Mouse (Mus musculus): ENCODE measurements at regions not wholly inside any gene's neighbourhood (a gene's known extent, or its start where the extent isn't known, plus 50 kb on each side); places are given as distances from the start of the nearest gene placed in this dataset.

- Histone ChIP-seq H3K4me1 (ENCODE audit: control insufficient read depth, insufficient read depth, low read length) (peaks cover 18% of the 10 kb centered on the region), H3K27ac (replicated peaks; ENCODE audit: low read depth, low read length) (no peak overlapping the region), H3K4me3 (replicated peaks; ENCODE audit: low read length) (no peak overlapping the region), H3K27me3 (ENCODE audit: control insufficient read depth, insufficient read depth, low read length) (no peaks in the 10 kb centered on the region), H3K9ac (ENCODE audit: low read depth, low read length, severe bottlenecking) (no peak overlapping the region), H3K9me3 (ENCODE audit: control insufficient read depth, low read length) (no peaks in the 10 kb centered on the region), H3K36me3 (ENCODE audit: control insufficient read depth, insufficient read depth, low read length) (no peaks in the 10 kb centered on the region), H3K4me2 (replicated peaks; ENCODE audit: low read depth, low read length, severe bottlenecking) (no peak overlapping the region)
- TF ChIP-seq POLR2A (IDR thresholded peaks at IDR 0.05; ENCODE audit: borderline replicate concordance, extremely low read depth, insufficient read depth, insufficient read length) = no peak
- 56% methylated on average over 7 of the region's 7 CpGs for WGBS
- DNase-seq (ENCODE audit: low spot score) = no peak
- no peak for ATAC-seq (ENCODE audit: low FRiP score, low read depth)
Observed at GRCm38 (mm10) chr12:26886635-26887014, 417.6 kb downstream of the Cmpk2 start.

GRCm38 (mm10) chr12:26885831-26886634 lies 417.0 kb downstream of the Cmpk2 start:
- Histone ChIP-seq H3K27ac (replicated peaks; ENCODE audit: low read depth, low read length) (no peak overlapping the region), H3K36me3 (ENCODE audit: control insufficient read depth, insufficient read depth, low read length) (no peaks in the 10 kb centered on the region), H3K9ac (ENCODE audit: low read depth, low read length, severe bottlenecking) (no peak overlapping the region; the same call in 1 of the 2 replicates), H3K4me2 (replicated peaks; ENCODE audit: low read depth, low read length, severe bottlenecking) (no peak overlapping the region), H3K9me3 (ENCODE audit: control insufficient read depth, low read length) (no peaks in the 10 kb centered on the region), H3K4me1 (ENCODE audit: control insufficient read depth, insufficient read depth, low read length) (peaks cover 16% of the 10 kb centered on the region), H3K27me3 (ENCODE audit: control insufficient read depth, insufficient read depth, low read length) (no peaks in the 10 kb centered on the region), H3K4me3 (replicated peaks; ENCODE audit: low read length) (no peak overlapping the region)
- DNase-seq (ENCODE audit: low spot score) = no peak
- no peak for TF ChIP-seq POLR2A (IDR thresholded peaks at IDR 0.05; ENCODE audit: borderline replicate concordance, extremely low read depth, insufficient read depth, insufficient read length)
- ATAC-seq (ENCODE audit: low FRiP score, low read depth) = no peak
- 22% methylated on average over 12 of the region's 12 CpGs for WGBS

GRCm38 (mm10) chr12:26885083-26885482 lies 416.1 kb downstream of the Cmpk2 start:
- WGBS = 63% methylated on average over 3 of the region's 3 CpGs
- Histone ChIP-seq H3K36me3 (ENCODE audit: control insufficient read depth, insufficient read depth, low read length) (no peaks in the 10 kb centered on the region), H3K9ac (ENCODE audit: low read depth, low read length, severe bottlenecking) (no peak overlapping the region), H3K27me3 (ENCODE audit: control insufficient read depth, insufficient read depth, low read length) (no peaks in the 10 kb centered on the region), H3K9me3 (ENCODE audit: control insufficient read depth, low read length) (no peaks in the 10 kb centered on the region), H3K4me3 (replicated peaks; ENCODE audit: low read length) (no peak overlapping the region), H3K27ac (replicated peaks; ENCODE audit: low read depth, low read length) (no peak overlapping the region), H3K4me1 (ENCODE audit: control insufficient read depth, insufficient read depth, low read length) (peaks cover 13% of the 10 kb centered on the region), H3K4me2 (replicated peaks; ENCODE audit: low read depth, low read length, severe bottlenecking) (no peak overlapping the region)
- DNase-seq (ENCODE audit: low spot score) = no peak
- TF ChIP-seq POLR2A (IDR thresholded peaks at IDR 0.05; ENCODE audit: borderline replicate concordance, extremely low read depth, insufficient read depth, insufficient read length) = no peak
- no peak for ATAC-seq (ENCODE audit: low FRiP score, low read depth)

GRCm38 (mm10) chr12:26884156-26884555 lies 415.2 kb downstream of the Cmpk2 start:
- peaks cover 13% of the 10 kb centered on the region for H3K4me1 ChIP-seq (ENCODE audit: control insufficient read depth, insufficient read depth, low read length)
- H3K4me2 ChIP-seq (replicated peaks; ENCODE audit: low read depth, low read length, severe bottlenecking) = no peak overlapping the region

GRCm38 (mm10) chr12:26877691-26878121 lies 408.7 kb downstream of the Cmpk2 start:
- no peak for TF ChIP-seq POLR2A (IDR thresholded peaks at IDR 0.05; ENCODE audit: borderline replicate concordance, extremely low read depth, insufficient read depth, insufficient read length)
- Histone ChIP-seq H3K4me3 (replicated peaks; ENCODE audit: low read length) (no peak overlapping the region), H3K36me3 (ENCODE audit: control insufficient read depth, insufficient read depth, low read length) (no peaks in the 10 kb centered on the region), H3K9ac (ENCODE audit: low read depth, low read length, severe bottlenecking) (no peak overlapping the region), H3K27ac (replicated peaks; ENCODE audit: low read depth, low read length) (no peak overlapping the region), H3K4me2 (replicated peaks; ENCODE audit: low read depth, low read length, severe bottlenecking) (no peak overlapping the region), H3K9me3 (ENCODE audit: control insufficient read depth, low read length) (no peaks in the 10 kb centered on the region), H3K27me3 (ENCODE audit: control insufficient read depth, insufficient read depth, low read length) (no peaks in the 10 kb centered on the region), H3K4me1 (ENCODE audit: control insufficient read depth, insufficient read depth, low read length) (no peaks in the 10 kb centered on the region)
- no peak for DNase-seq (ENCODE audit: low spot score)
- WGBS = 71% methylated on average over 2 of the region's 2 CpGs
- no peak for ATAC-seq (ENCODE audit: low FRiP score, low read depth)

More at GRCm38 (mm10) chr12:26884156-26884555, 415.2 kb downstream of the Cmpk2 start:
- ATAC-seq (ENCODE audit: low FRiP score, low read depth) (no peak), DNase-seq (ENCODE audit: low spot score) (peak; percentile 62)
- Histone ChIP-seq H3K36me3 (ENCODE audit: control insufficient read depth, insufficient read depth, low read length) (no peaks in the 10 kb centered on the region), H3K4me3 (replicated peaks; ENCODE audit: low read length) (no peak overlapping the region), H3K9ac (ENCODE audit: low read depth, low read length, severe bottlenecking) (no peak overlapping the region), H3K9me3 (ENCODE audit: control insufficient read depth, low read length) (no peaks in the 10 kb centered on the region), H3K27ac (replicated peaks; ENCODE audit: low read depth, low read length) (no peak overlapping the region), H3K27me3 (ENCODE audit: control insufficient read depth, insufficient read depth, low read length) (no peaks in the 10 kb centered on the region)
- 49% methylated on average over 5 of the region's 5 CpGs for WGBS
- no peak for TF ChIP-seq POLR2A (IDR thresholded peaks at IDR 0.05; ENCODE audit: borderline replicate concordance, extremely low read depth, insufficient read depth, insufficient read length)
